Comparison of ENCODE assay signal across 8 mouse cellular contexts in the genomic region with DNA sequence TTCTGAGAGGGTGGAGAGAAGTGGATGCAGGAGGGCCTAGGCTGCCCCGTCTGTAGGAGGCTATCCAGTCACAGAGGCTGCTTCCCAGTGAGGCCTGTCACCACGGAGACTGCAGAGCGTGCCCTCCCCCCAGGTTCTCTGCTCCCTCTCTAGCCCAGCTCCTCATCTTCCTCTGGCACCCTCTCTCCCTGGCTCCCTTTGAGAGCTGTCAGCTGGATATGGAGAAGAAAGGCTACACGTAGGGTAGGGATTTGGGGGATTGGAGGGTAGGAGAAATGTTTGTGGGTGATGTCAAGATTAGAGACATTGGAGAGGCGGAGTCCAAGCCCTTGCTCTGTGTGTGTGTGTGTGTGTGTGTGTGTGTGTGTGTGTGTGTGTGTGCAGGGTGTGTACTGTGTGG. TPM values are rescaled to one million over a fixed set of nuclear protein-coding genes. Genes with fewer than 3 reads are reported as not detected.
DNase-seq lines count a peak whose midpoint lies in the region; ATAC-seq and TF ChIP-seq lines count a peak whose summit lies in the region.

No protein-coding gene starts in this region.

- DNase-seq in layer of hippocampus, adult 2 months (ENCODE audit: low spot score in 2 of 2) = no peak
- no peak for DNase-seq in layer of hippocampus, adult 9-10 months (ENCODE audit: low spot score)
- no peak for DNase-seq in embryonic facial prominence, embryonic 10.5 days (ENCODE audit: low spot score)
- no peak for DNase-seq in midbrain, embryonic 11.5 days (ENCODE audit: low spot score, missing footprints)
- no peak for DNase-seq in cerebellum, adult 9-10 months
- no peak for DNase-seq in gastrocnemius, adult 2 months

- WGBS in embryonic facial prominence, embryonic 10.5 days = 45% methylated on average over 5 of the region's 5 CpGs
- 37% methylated on average over 5 of the region's 5 CpGs for WGBS in forebrain, embryonic 16.5 days
- 25% methylated on average over 5 of the region's 5 CpGs for WGBS in midbrain, embryonic 11.5 days

- peaks cover 89% of the 10 kb centered on the region for H3K4me1 ChIP-seq in embryonic facial prominence, embryonic 10.5 days
- peaks cover 81% of the 10 kb centered on the region for H3K4me1 ChIP-seq in forebrain, embryonic 16.5 days (replicated peaks; ENCODE audit: control insufficient read depth, insufficient read depth, low read length)
- H3K4me1 ChIP-seq in midbrain, embryonic 11.5 days (ENCODE audit: control insufficient read depth, insufficient read depth, low read length) = peaks cover 76% of the 10 kb centered on the region

- H3K27me3 ChIP-seq in embryonic facial prominence, embryonic 10.5 days (replicated peaks; ENCODE audit: low read depth, poor library complexity, severe bottlenecking) = peaks cover 39% of the 10 kb centered on the region
- no peaks in the 10 kb centered on the region for H3K27me3 ChIP-seq in forebrain, embryonic 16.5 days (replicated peaks; ENCODE audit: control insufficient read depth, insufficient read depth, low read length)
- no peaks in the 10 kb centered on the region for H3K27me3 ChIP-seq in midbrain, embryonic 11.5 days (ENCODE audit: control insufficient read depth, insufficient read depth, low read length)

- ATAC-seq in forebrain, embryonic 16.5 days = no peak
- ATAC-seq in midbrain, embryonic 11.5 days (ENCODE audit: low FRiP score) = no peak
- ATAC-seq in megakaryocyte progenitor cell, adult 5-6 weeks (replicated peaks; ENCODE audit: poor library complexity) = no peak

- no peaks in the 10 kb centered on the region for H3K9me3 ChIP-seq in embryonic facial prominence, embryonic 10.5 days
- no peaks in the 10 kb centered on the region for H3K9me3 ChIP-seq in forebrain, embryonic 16.5 days (ENCODE audit: control insufficient read depth, low read length)
- H3K9me3 ChIP-seq in midbrain, embryonic 11.5 days (ENCODE audit: control insufficient read depth, low read length) = no peaks in the 10 kb centered on the region

- H3K4me3 ChIP-seq in layer of hippocampus, adult 2 months = peak overlapping the region; percentile 73
- peak overlapping the region; percentile 77; the same call in 1 of the 2 replicates for H3K4me3 ChIP-seq in embryonic facial prominence, embryonic 10.5 days
- peak overlapping the region; percentile 64 for H3K4me3 ChIP-seq in forebrain, embryonic 16.5 days (replicated peaks; ENCODE audit: low read length)
- H3K4me3 ChIP-seq in midbrain, embryonic 11.5 days (ENCODE audit: low read depth, low read length) = no peak overlapping the region
- H3K4me3 ChIP-seq in gastrocnemius, adult 2 months = no peak overlapping the region

- intact Hi-C loops in gastrocnemius, adult 2 months (cut with DNase I) = no loop called here

- H3K4me2 ChIP-seq in forebrain, embryonic 16.5 days (ENCODE audit: low read length) = peak overlapping the region; percentile 75
- H3K4me2 ChIP-seq in midbrain, embryonic 11.5 days = peak overlapping the region; percentile 100

- no peak for TF ChIP-seq CTCF in layer of hippocampus, adult 2 months (conservative IDR thresholded peaks at IDR 0.05)
- TF ChIP-seq CTCF in gastrocnemius, adult 2 months (IDR thresholded peaks at IDR 0.05) = no peak

- H3K9ac ChIP-seq in forebrain, embryonic 16.5 days (replicated peaks; ENCODE audit: low read depth, low read length) = peak overlapping the region; percentile 20; the same call in 1 of the 2 replicates
- H3K9ac ChIP-seq in midbrain, embryonic 11.5 days (ENCODE audit: low read length) = no peak overlapping the region

- H3K36me3 ChIP-seq in embryonic facial prominence, embryonic 10.5 days (replicated peaks) = peaks cover 14% of the 10 kb centered on the region
- peaks cover 2% of the 10 kb centered on the region; the same call in 1 of the 2 replicates for H3K36me3 ChIP-seq in forebrain, embryonic 16.5 days (ENCODE audit: control insufficient read depth, insufficient read depth)
- H3K36me3 ChIP-seq in midbrain, embryonic 11.5 days (ENCODE audit: control insufficient read depth, insufficient read depth, low read length) = no peaks in the 10 kb centered on the region

- H3K27ac ChIP-seq in layer of hippocampus, adult 2 months = peak overlapping the region; percentile 98
- H3K27ac ChIP-seq in embryonic facial prominence, embryonic 10.5 days (replicated peaks) = peak overlapping the region; percentile 88
- peak overlapping the region; percentile 52; the same call in 1 of the 2 replicates for H3K27ac ChIP-seq in forebrain, embryonic 16.5 days (ENCODE audit: low read length)
- no peak overlapping the region for H3K27ac ChIP-seq in midbrain, embryonic 11.5 days (ENCODE audit: low read depth, low read length)
- no peak overlapping the region for H3K27ac ChIP-seq in gastrocnemius, adult 2 months

RNA-seq across cellular contexts. Expression of gene Syngap1, which starts 8.8 kb away (rescaled TPM):
- 100 to 1,000 TPM; 463 to 497 TPM for total RNA-seq in layer of hippocampus, adult 2 months (2021)
- polyA plus RNA-seq in embryonic facial prominence, embryonic 10.5 days (2016; fragmentation: Nextera tagmentation; extraction: Ambion mirVana) = 1.4 and 1.6 TPM in 2 replicates
- polyA plus RNA-seq in forebrain, embryonic 16.5 days (2015; fragmentation: Nextera tagmentation; extraction: Ambion mirVana) = 5.4 and 5.8 TPM in 2 replicates
- polyA plus RNA-seq in midbrain, embryonic 11.5 days (2014; fragmentation: Nextera tagmentation; extraction: Ambion mirVana) = 1.8 and 2.3 TPM in 2 replicates
- 5.3 and 11.6 TPM in 2 replicates for total RNA-seq in megakaryocyte progenitor cell, adult 5-6 weeks (2015)
- total RNA-seq in megakaryocyte progenitor cell, adult 5-6 weeks (2017) = 3.6 TPM in 2 replicates
- 1 to 10 TPM; 3.0 to 3.5 TPM for total RNA-seq in gastrocnemius, adult 2 months (2021)

RNA-seq across cellular contexts. Expression of gene Cuta, which starts 10.5 kb away (rescaled TPM):
- total RNA-seq in layer of hippocampus, adult 2 months (2021) = 10 to 100 TPM; 91.3 to 95.8 TPM
- 176 and 182 TPM in 2 replicates for polyA plus RNA-seq in embryonic facial prominence, embryonic 10.5 days (2016; fragmentation: Nextera tagmentation; extraction: Ambion mirVana)
- 137 and 138 TPM in 2 replicates for polyA plus RNA-seq in forebrain, embryonic 16.5 days (2015; fragmentation: Nextera tagmentation; extraction: Ambion mirVana)
- 146 and 157 TPM in 2 replicates for polyA plus RNA-seq in midbrain, embryonic 11.5 days (2014; fragmentation: Nextera tagmentation; extraction: Ambion mirVana)
- total RNA-seq in megakaryocyte progenitor cell, adult 5-6 weeks (2015) = 181 and 216 TPM in 2 replicates
- 75.8 and 82.9 TPM in 2 replicates for total RNA-seq in megakaryocyte progenitor cell, adult 5-6 weeks (2017)
- 100 to 1,000 TPM in 1 of 2 experiments, 10 to 100 TPM in 1; 93.8 to 104 TPM for total RNA-seq in gastrocnemius, adult 2 months (2021)

RNA-seq across cellular contexts. Expression of gene Phf1, which starts 17.0 kb away (rescaled TPM):
- 10 to 100 TPM; 31.4 to 33.9 TPM for total RNA-seq in layer of hippocampus, adult 2 months (2021)
- 3.8 and 4.7 TPM in 2 replicates for polyA plus RNA-seq in embryonic facial prominence, embryonic 10.5 days (2016; fragmentation: Nextera tagmentation; extraction: Ambion mirVana)
- 16.2 and 19.7 TPM in 2 replicates for polyA plus RNA-seq in forebrain, embryonic 16.5 days (2015; fragmentation: Nextera tagmentation; extraction: Ambion mirVana)
- polyA plus RNA-seq in midbrain, embryonic 11.5 days (2014; fragmentation: Nextera tagmentation; extraction: Ambion mirVana) = 3.6 and 3.7 TPM in 2 replicates
- total RNA-seq in megakaryocyte progenitor cell, adult 5-6 weeks (2015) = 2.1 TPM in 2 replicates
- 3.5 and 4.6 TPM in 2 replicates for total RNA-seq in megakaryocyte progenitor cell, adult 5-6 weeks (2017)
- 10 to 100 TPM in 1 of 2 experiments, 1 to 10 TPM in 1; 9.2 to 10.7 TPM for total RNA-seq in gastrocnemius, adult 2 months (2021)

RNA-seq across cellular contexts. Expression of gene Zbtb9, which starts 23.1 kb away (rescaled TPM):
- 10 to 100 TPM; 14.8 to 15.7 TPM for total RNA-seq in layer of hippocampus, adult 2 months (2021)
- polyA plus RNA-seq in embryonic facial prominence, embryonic 10.5 days (2016; fragmentation: Nextera tagmentation; extraction: Ambion mirVana) = 20.1 and 20.6 TPM in 2 replicates
- 17.5 and 19.1 TPM in 2 replicates for polyA plus RNA-seq in forebrain, embryonic 16.5 days (2015; fragmentation: Nextera tagmentation; extraction: Ambion mirVana)
- polyA plus RNA-seq in midbrain, embryonic 11.5 days (2014; fragmentation: Nextera tagmentation; extraction: Ambion mirVana) = 13.4 and 13.6 TPM in 2 replicates
- total RNA-seq in megakaryocyte progenitor cell, adult 5-6 weeks (2015) = 2.9 and 5.3 TPM in 2 replicates
- 16.3 and 22.1 TPM in 2 replicates for total RNA-seq in megakaryocyte progenitor cell, adult 5-6 weeks (2017)
- under 1 TPM; 0.17 to 0.41 TPM for total RNA-seq in gastrocnemius, adult 2 months (2021)

RNA-seq across cellular contexts. Expression of gene Kifc5b, which starts 33.0 kb away (rescaled TPM):
- total RNA-seq in layer of hippocampus, adult 2 months (2021) = 1 to 10 TPM; 2.8 to 3.3 TPM
- 11.6 and 12.1 TPM in 2 replicates for polyA plus RNA-seq in embryonic facial prominence, embryonic 10.5 days (2016; fragmentation: Nextera tagmentation; extraction: Ambion mirVana)
- 3.1 and 6.8 TPM in 2 replicates for polyA plus RNA-seq in forebrain, embryonic 16.5 days (2015; fragmentation: Nextera tagmentation; extraction: Ambion mirVana)
- polyA plus RNA-seq in midbrain, embryonic 11.5 days (2014; fragmentation: Nextera tagmentation; extraction: Ambion mirVana) = 3.8 and 6.4 TPM in 2 replicates
- total RNA-seq in megakaryocyte progenitor cell, adult 5-6 weeks (2015) = 2.6 and 4.6 TPM in 2 replicates
- total RNA-seq in megakaryocyte progenitor cell, adult 5-6 weeks (2017) = 13.8 and 16.0 TPM in 2 replicates
- under 1 TPM; 0.18 to 0.64 TPM for total RNA-seq in gastrocnemius, adult 2 months (2021)

Comparison
In these comparisons a context has a peak if more than half of its experiments do, and no peak if none do; other contexts are left out.
1. H3K27ac ChIP-seq: peak in layer of hippocampus, adult 2 months (single experiment), embryonic facial prominence, embryonic 10.5 days (single experiment) and forebrain, embryonic 16.5 days (single experiment); none in midbrain, embryonic 11.5 days (single experiment) and gastrocnemius, adult 2 months (single experiment).
2. H3K4me3 ChIP-seq: peak in layer of hippocampus, adult 2 months (single experiment), embryonic facial prominence, embryonic 10.5 days (single experiment) and forebrain, embryonic 16.5 days (single experiment); none in midbrain, embryonic 11.5 days (single experiment) and gastrocnemius, adult 2 months (single experiment).
3. RNA of gene Syngap1, which starts 8.8 kb away (total RNA-seq): 463 to 497 TPM in layer of hippocampus, adult 2 months; 3.6 to 11.6 TPM in megakaryocyte progenitor cell, adult 5-6 weeks and 3.0 to 3.5 TPM in gastrocnemius, adult 2 months; every median in the first group is over 10 times any median in the second.